Mouse (Mus musculus): ENCODE results near the gene Csn1s1.

Gene Csn1s1

DNA sequence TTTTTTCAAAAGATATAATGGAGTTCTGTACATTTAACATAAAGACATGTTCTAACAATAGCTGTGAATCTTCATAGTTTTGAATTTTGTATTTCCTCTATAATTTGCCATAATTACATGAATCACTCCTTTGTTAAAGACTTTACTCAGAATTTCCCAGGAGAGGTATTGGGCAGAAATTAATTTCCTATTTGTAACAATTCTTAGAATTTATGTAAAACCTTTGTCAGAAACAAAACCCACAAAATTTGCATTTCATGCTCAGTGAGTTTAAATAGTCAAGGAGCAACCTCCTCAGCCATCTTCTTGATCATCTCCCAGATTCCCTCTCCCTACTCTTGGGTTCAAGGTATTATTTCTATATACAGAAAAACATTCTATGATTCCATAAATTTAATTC lies at the start of gene Csn1s1:
Gene Csn1s1, plus strand, starts transcription at position 301 of the 400 bp plus-strand sequence.
- no peak for DNase-seq

- no peak for DNase-seq
Measured at GRCm38 (mm10) chr5:87622681-87623080, 43.3 kb upstream of the Csn1s1 start.

- no peak for DNase-seq
Measured at GRCm38 (mm10) chr5:87642787-87643186, 23.2 kb upstream of the Csn1s1 start.

GRCm38 (mm10) chr5:87699530-87699929 lies 33.5 kb downstream of the Csn1s1 start, which contains the start of gene Csn2:
TSS of gene Csn2 (minus strand) at chr5:87699630.
- no peak for DNase-seq

DNA sequence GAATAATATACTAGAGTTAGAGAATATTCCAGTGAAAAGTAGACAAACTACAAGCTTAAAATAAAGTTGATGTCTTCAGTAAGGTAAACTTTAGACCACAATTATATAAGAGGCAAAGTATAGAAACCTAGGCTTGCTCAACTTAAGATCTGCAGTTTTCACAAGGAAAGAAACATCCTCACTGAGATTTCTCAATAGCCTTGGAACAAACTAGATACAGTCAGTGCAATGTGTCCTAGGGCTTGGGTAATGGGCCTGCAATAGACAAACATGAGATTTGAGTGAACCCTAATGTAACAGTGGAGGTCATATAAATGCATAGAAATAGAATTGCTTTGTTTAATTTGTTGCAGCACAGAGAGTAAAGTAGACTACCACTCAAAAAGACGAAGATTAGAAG lies 39.9 kb downstream of the Csn1s1 start:
- no peak for DNase-seq
